Mouse (Mus musculus) hindbrain, embryonic 11.5 days (tissue): ENCODE measurements at regions not wholly inside any gene's neighbourhood (a gene's known extent, or its start where the extent isn't known, plus 50 kb on each side); places are given as distances from the start of the nearest gene placed in this dataset.
"Not testable (repeated sequence)": the region's sequence is repeated elsewhere in the genome, so short reads cannot be mapped to it uniquely, and the experiment has no call there.

Source experiments
- ATAC-seq: fragments of 200-750 bp; cut with Nextera tagmentation; 2 replicates; pipeline ENCODE4 v1.8.0; 2017; ENCODE audit warnings: mild to moderate bottlenecking, moderate TSS enrichment, moderate library complexity; ENCODE audit not compliant: low FRiP score
- DNase-seq: peaks from one replicate; pipeline ENCODE4 v3.0.0-alpha.2; 2015; ENCODE audit warnings: low spot score
- H3K27ac ChIP-seq: fragments of 300-500 bp; sonication (generic); 2 replicates; pipeline ENCODE4 v1.5.1; 2014; ENCODE audit warnings: mild to moderate bottlenecking, low read depth, low read length
- H3K27me3 ChIP-seq: fragments of 300-500 bp; sonication (generic); 2 replicates; pipeline ENCODE4 v1.6.1; 2014; ENCODE audit warnings: mild to moderate bottlenecking, low read length, moderate library complexity, mixed read lengths; ENCODE audit not compliant: control insufficient read depth, insufficient read depth
- H3K36me3 ChIP-seq: fragments of 300-500 bp; sonication (generic); 2 replicates; pipeline ENCODE4 v1.6.1; 2014; ENCODE audit warnings: mild to moderate bottlenecking, low read length, moderate library complexity, mixed read lengths; ENCODE audit not compliant: control insufficient read depth, insufficient read depth
- H3K4me1 ChIP-seq: fragments of 300-500 bp; sonication (generic); replicated peaks from 2 replicates; pipeline ENCODE4 v1.6.1; 2014; ENCODE audit warnings: low read length, mixed read lengths; ENCODE audit not compliant: control insufficient read depth, insufficient read depth
- H3K4me2 ChIP-seq: fragments of 300-500 bp; sonication (generic); replicated peaks from 2 replicates; pipeline ENCODE4 v1.6.1; 2014; ENCODE audit warnings: mild to moderate bottlenecking, low read depth, low read length
- H3K4me3 ChIP-seq: fragments of 300-500 bp; sonication (generic); 2 replicates; pipeline ENCODE4 v1.5.1; 2014; ENCODE audit warnings: low read depth, low read length
- H3K9ac ChIP-seq: fragments of 300-500 bp; sonication (generic); 2 replicates; pipeline ENCODE4 v1.6.1; 2014; ENCODE audit warnings: low read depth, low read length
- H3K9me3 ChIP-seq: fragments of 300-500 bp; sonication (generic); 2 replicates; pipeline ENCODE4 v1.6.1; 2016; ENCODE audit warnings: low read length; ENCODE audit not compliant: control insufficient read depth
- WGBS: fragments of 180-500 bp; shearing (Covaris S2); extraction: QIAGEN DNeasy Blood & Tissue Kit; methylation state at CpG from one replicate; pipeline ENCODE4 v1.1.7; 2014; 5-methylcytosine and 5-hydroxymethylcytosine counted together

DNA sequence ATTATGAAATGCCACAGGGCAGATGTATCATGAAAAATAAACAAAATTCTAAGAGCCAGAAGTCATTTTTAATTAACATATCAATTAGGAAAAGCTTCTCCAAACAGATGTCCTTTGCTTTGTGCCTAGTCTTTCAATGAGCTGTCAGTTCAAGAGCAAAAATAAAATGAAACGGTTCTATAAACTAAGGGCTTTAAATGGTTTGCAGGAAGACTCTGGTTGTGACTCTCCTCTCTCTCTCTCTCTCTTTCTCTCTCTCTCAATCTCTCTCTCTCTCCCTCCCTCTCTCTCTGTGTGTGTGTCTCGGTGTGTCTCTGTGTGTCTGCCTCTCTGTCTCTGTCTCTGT is 808.9 kb upstream of the Gm12353 start:
- WGBS, result 77% methylated on average over 2 of the region's 2 CpGs
- DNase-seq, result no peak
- no peak overlapping the region for H3K9ac ChIP-seq
- no peaks in the 10 kb centered on the region for H3K36me3 ChIP-seq
- no peak overlapping the region for H3K4me3 ChIP-seq
- no peak for ATAC-seq
- H3K27me3 ChIP-seq, result no peaks in the 10 kb centered on the region
- no peaks in the 10 kb centered on the region for H3K9me3 ChIP-seq
- no peaks in the 10 kb centered on the region for H3K4me1 ChIP-seq
- no peak overlapping the region for H3K4me2 ChIP-seq
- no peak overlapping the region for H3K27ac ChIP-seq

DNA sequence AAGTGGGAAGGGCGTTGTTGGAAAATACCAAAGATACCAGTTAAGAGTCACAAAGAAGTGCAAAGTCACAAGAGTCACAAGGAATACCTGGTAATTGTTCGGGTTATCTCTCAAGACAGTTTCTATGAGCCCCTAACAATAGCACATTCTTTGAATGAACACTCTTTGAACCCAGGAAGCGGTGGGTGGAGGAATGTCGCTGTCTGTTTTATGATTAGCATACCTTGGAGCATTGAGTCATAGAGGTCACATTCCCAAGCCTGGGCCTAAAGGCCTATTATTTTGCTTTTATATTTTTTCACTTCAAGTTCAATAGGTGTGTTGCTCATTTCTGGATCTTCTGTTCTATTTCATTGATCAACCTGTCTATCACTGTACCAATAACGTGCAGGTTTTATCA is 802.1 kb upstream of the Gm12353 start:
- H3K36me3 ChIP-seq, H3K9me3 ChIP-seq, DNase-seq, ATAC-seq, H3K27ac ChIP-seq, H3K9ac ChIP-seq, H3K4me2 ChIP-seq, H3K27me3 ChIP-seq, H3K4me1 ChIP-seq, H3K4me3 ChIP-seq: not testable (repeated sequence)
- 91% methylated on average over 5 of the region's 5 CpGs for WGBS
